Mouse (Mus musculus): ENCODE data around the gene Mat2a. TPM values are rescaled to one million over a fixed set of nuclear protein-coding genes. Genes with fewer than 3 reads are reported as not detected.
"Not testable (repeated sequence)": the region's sequence is repeated elsewhere in the genome, so short reads cannot be mapped to it uniquely, and the experiment has no call there.

The Mat2a gene
- polyA plus RNA-seq, 1 experiment from 2014 or later = 360 TPM

GRCm38 (mm10) chr6:72473264-72474041, 34.1 kb upstream of the Mat2a start:
- H3K4me2 ChIP-seq = no peak overlapping the region
- no peaks in the 10 kb centered on the region for H3K36me3 ChIP-seq
- no peak overlapping the region for H3K4me3 ChIP-seq
- 0 out of 2 replicates have a peak overlapping the region, but pooled peaks have one; percentile 1 for H3K27ac ChIP-seq (replicated peaks)
- peak; percentile 32; the same call in 1 of the 2 replicates for ATAC-seq (ENCODE audit: low read depth)
- no peaks in the 10 kb centered on the region for H3K4me1 ChIP-seq (replicated peaks)
- no peaks in the 10 kb centered on the region for H3K9me3 ChIP-seq
- 62% methylated on average over 14 of the region's 14 CpGs for WGBS
- H3K27me3 ChIP-seq = no peaks in the 10 kb centered on the region
- H3K9ac ChIP-seq = no peak overlapping the region

- H3K27ac ChIP-seq (replicated peaks) = no peak overlapping the region
- H3K9ac ChIP-seq = no peak overlapping the region
- ATAC-seq (ENCODE audit: low read depth) = peak; percentile 47; the same call in 1 of the 2 replicates
- no peak overlapping the region for H3K4me2 ChIP-seq
- whole genome bisulfite sequencing = 49% methylated on average over 4 of the region's 4 CpGs
- H3K4me3 ChIP-seq = no peak overlapping the region
- 0 out of 2 replicates have a peak, but pooled peaks cover 6% of the 10 kb centered on the region for H3K4me1 ChIP-seq (replicated peaks)
- no peaks in the 10 kb centered on the region for H3K9me3 ChIP-seq
- no peaks in the 10 kb centered on the region for H3K36me3 ChIP-seq
- no peaks in the 10 kb centered on the region for H3K27me3 ChIP-seq
These were observed 26.8 kb upstream of the Mat2a start for GRCm38 (mm10) chr6:72466171-72466570.

- Histone ChIP-seq H3K27me3 (no peaks in the 10 kb centered on the region), H3K4me3 (no peak overlapping the region), H3K9ac (no peak overlapping the region), H3K4me1 (replicated peaks) (0 out of 2 replicates have a peak, but pooled peaks cover 6% of the 10 kb centered on the region), H3K36me3 (no peaks in the 10 kb centered on the region), H3K9me3 (no peaks in the 10 kb centered on the region), H3K4me2 (no peak overlapping the region), H3K27ac (replicated peaks) (no peak overlapping the region)
- no peak for ATAC-seq (ENCODE audit: low read depth)
- whole genome bisulfite sequencing = 40% methylated on average over 8 of the region's 8 CpGs
These were observed 26.2 kb upstream of the Mat2a start for GRCm38 (mm10) chr6:72465361-72466157.

GRCm38 (mm10) chr6:72462550-72463257, 23.3 kb upstream of the Mat2a start:
- H3K36me3 ChIP-seq; H3K4me2 ChIP-seq; H3K4me1 ChIP-seq (replicated peaks); H3K27ac ChIP-seq (replicated peaks); H3K27me3 ChIP-seq; H3K9me3 ChIP-seq; H3K4me3 ChIP-seq; ATAC-seq (ENCODE audit: low read depth); H3K9ac ChIP-seq: not testable (repeated sequence)
- 81% methylated on average over 5 of the region's 5 CpGs for WGBS

GRCm38 (mm10) chr6:72460036-72460801, 20.9 kb upstream of the Mat2a start:
- no peak for ATAC-seq (ENCODE audit: low read depth)

GRCm38 (mm10) chr6:72458921-72459320, 19.6 kb upstream of the Mat2a start:
- H3K36me3 ChIP-seq = no peaks in the 10 kb centered on the region
- H3K9ac ChIP-seq = no peak overlapping the region
- no peak overlapping the region for H3K4me3 ChIP-seq
- no peak for ATAC-seq (ENCODE audit: low read depth)
- 68% methylated on average over 5 of the region's 5 CpGs for WGBS
- no peak overlapping the region for H3K4me2 ChIP-seq
- no peak overlapping the region for H3K27ac ChIP-seq (replicated peaks)
- peaks cover 11% of the 10 kb centered on the region for H3K4me1 ChIP-seq (replicated peaks)
- no peaks in the 10 kb centered on the region for H3K27me3 ChIP-seq
- no peaks in the 10 kb centered on the region for H3K9me3 ChIP-seq

More at GRCm38 (mm10) chr6:72460036-72460801, 20.9 kb upstream of the Mat2a start:
- no peaks in the 10 kb centered on the region for H3K27me3 ChIP-seq
- H3K27ac ChIP-seq (replicated peaks) = no peak overlapping the region
- no peak overlapping the region for H3K4me3 ChIP-seq
- no peaks in the 10 kb centered on the region for H3K36me3 ChIP-seq
- no peak overlapping the region for H3K4me2 ChIP-seq
- no peaks in the 10 kb centered on the region for H3K9me3 ChIP-seq
- H3K9ac ChIP-seq = no peak overlapping the region
- H3K4me1 ChIP-seq (replicated peaks) = 0 out of 2 replicates have a peak, but pooled peaks cover under 1% of the 10 kb centered on the region
- 69% methylated on average over 9 of the region's 9 CpGs for WGBS

- H3K9me3 ChIP-seq = no peaks in the 10 kb centered on the region
- no peak for ATAC-seq (ENCODE audit: low read depth)
- 85% methylated on average over 7 of the region's 7 CpGs for WGBS
- no peak overlapping the region for H3K27ac ChIP-seq (replicated peaks)
- H3K9ac ChIP-seq = no peak overlapping the region
- H3K4me1 ChIP-seq (replicated peaks) = peaks cover 11% of the 10 kb centered on the region
- H3K4me2 ChIP-seq = no peak overlapping the region
- H3K27me3 ChIP-seq = no peaks in the 10 kb centered on the region
- H3K36me3 ChIP-seq = no peaks in the 10 kb centered on the region
- no peak overlapping the region for H3K4me3 ChIP-seq
These were observed 19.1 kb upstream of the Mat2a start for GRCm38 (mm10) chr6:72458418-72458817.

- H3K27ac ChIP-seq (replicated peaks) = no peak overlapping the region
- H3K9ac ChIP-seq = no peak overlapping the region
- H3K4me3 ChIP-seq = no peak overlapping the region
- no peaks in the 10 kb centered on the region for H3K36me3 ChIP-seq
- H3K4me1 ChIP-seq (replicated peaks) = peaks cover 11% of the 10 kb centered on the region
- no peaks in the 10 kb centered on the region for H3K9me3 ChIP-seq
- WGBS = 83% methylated on average over 4 of the region's 4 CpGs
- H3K4me2 ChIP-seq = no peak overlapping the region
- no peak for ATAC-seq (ENCODE audit: low read depth)
- H3K27me3 ChIP-seq = no peaks in the 10 kb centered on the region
These were observed 17.2 kb upstream of the Mat2a start for GRCm38 (mm10) chr6:72456567-72456966.

GRCm38 (mm10) chr6:72454833-72455373, 15.5 kb upstream of the Mat2a start:
- no peak overlapping the region for H3K9ac ChIP-seq
- H3K4me3 ChIP-seq = no peak overlapping the region
- no peaks in the 10 kb centered on the region for H3K36me3 ChIP-seq
- no peaks in the 10 kb centered on the region for H3K9me3 ChIP-seq
- no peak overlapping the region for H3K4me2 ChIP-seq
- peak; percentile 71 for ATAC-seq (ENCODE audit: low read depth)
- H3K4me1 ChIP-seq (replicated peaks) = peaks cover 11% of the 10 kb centered on the region
- no peaks in the 10 kb centered on the region for H3K27me3 ChIP-seq
- peak overlapping the region; percentile 67; the same call in 1 of the 2 replicates for H3K27ac ChIP-seq (replicated peaks)
- 48% methylated on average over 7 of the region's 7 CpGs for WGBS

GRCm38 (mm10) chr6:72454072-72454746, 14.9 kb upstream of the Mat2a start:
- H3K27me3 ChIP-seq = no peaks in the 10 kb centered on the region
- no peak overlapping the region for H3K4me2 ChIP-seq
- peak overlapping the region; percentile 67 for H3K27ac ChIP-seq (replicated peaks)
- 71% methylated on average over 7 of the region's 7 CpGs for WGBS
- H3K36me3 ChIP-seq = no peaks in the 10 kb centered on the region
- ATAC-seq (ENCODE audit: low read depth) = peak; percentile 75
- no peaks in the 10 kb centered on the region for H3K9me3 ChIP-seq
- H3K4me3 ChIP-seq = no peak overlapping the region
- no peak overlapping the region for H3K9ac ChIP-seq
- peaks cover 11% of the 10 kb centered on the region for H3K4me1 ChIP-seq (replicated peaks)

GRCm38 (mm10) chr6:72453578-72453977, 14.2 kb upstream of the Mat2a start:
- Histone ChIP-seq H3K27me3 (no peaks in the 10 kb centered on the region), H3K36me3 (no peaks in the 10 kb centered on the region), H3K27ac (replicated peaks) (no peak overlapping the region), H3K4me3 (no peak overlapping the region), H3K4me1 (replicated peaks) (peaks cover 11% of the 10 kb centered on the region), H3K4me2 (no peak overlapping the region), H3K9ac (no peak overlapping the region), H3K9me3 (no peaks in the 10 kb centered on the region)
- no peak for ATAC-seq (ENCODE audit: low read depth)
- 76% methylated on average over 3 of the region's 3 CpGs for WGBS

All from neural tube, embryonic 13.5 days (tissue).